Mouse (Mus musculus): ENCODE measurements around the gene Blvra.

DNA sequence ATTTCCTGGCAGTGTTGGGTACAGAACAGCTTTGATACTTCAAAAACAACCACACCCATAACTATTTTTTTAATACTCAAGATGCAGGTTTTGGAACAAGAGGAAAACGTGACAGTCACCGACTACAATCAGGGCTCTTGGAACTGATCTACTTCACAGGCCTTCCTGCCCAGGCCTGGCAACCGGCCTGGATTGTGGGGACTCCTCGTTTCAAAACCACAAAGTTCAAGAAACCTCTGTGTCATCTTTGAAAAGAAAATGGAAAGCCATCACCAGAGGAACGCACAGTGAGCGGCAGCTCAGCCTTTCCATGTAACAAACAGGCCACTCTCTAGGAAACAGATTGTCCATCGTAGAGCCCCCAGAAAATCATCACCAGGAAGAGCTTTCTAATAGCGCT, 68.6 kb downstream of the Blvra start:
- TF ChIP-seq CTCF (IDR thresholded peaks at IDR 0.05; ENCODE audit: low read depth) (no peak), EP300 (optimal IDR thresholded peaks at IDR 0.05) (no peak)

Measured in stomach, postnatal 0 days (tissue).